In the genomic region with DNA sequence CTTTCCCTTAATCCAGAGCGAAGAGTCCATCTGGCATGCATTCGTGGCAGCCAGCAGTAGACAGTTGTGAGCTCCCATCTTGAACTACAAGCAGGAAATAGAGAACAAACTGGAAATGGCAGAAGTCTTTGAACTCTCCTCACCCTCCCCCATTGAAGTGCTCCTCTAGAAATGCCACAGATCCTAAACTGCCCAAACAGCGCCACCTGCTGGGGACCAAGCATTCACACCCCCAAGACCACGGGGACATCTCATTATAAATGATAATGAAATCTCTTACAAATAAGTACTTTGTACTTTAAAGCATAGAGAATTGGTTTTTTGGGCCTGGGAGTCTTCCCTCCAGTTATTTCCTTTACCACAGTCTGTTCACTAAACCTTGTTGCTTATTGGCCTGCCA, we compare ENCODE assay signal across 8 mouse cellular contexts. TPM values are rescaled to one million over a fixed set of nuclear protein-coding genes. Genes with fewer than 3 reads are reported as not detected.
DNase-seq lines count a peak whose midpoint lies in the region; ATAC-seq and TF ChIP-seq lines count a peak whose summit lies in the region.

No protein-coding gene starts in this region.

- H3K4me1 ChIP-seq in kidney, adult 2 months (ENCODE audit: control insufficient read depth, insufficient read depth, low read length) = no peaks in the 10 kb centered on the region; the same call in 1 of the 2 replicates
- no peaks in the 10 kb centered on the region for H3K4me1 ChIP-seq in kidney, embryonic 15.5 days
- no peaks in the 10 kb centered on the region for H3K4me1 ChIP-seq in cortical plate, adult 2 months (ENCODE audit: control insufficient read depth, insufficient read depth, low read length)
- H3K4me1 ChIP-seq in limb, embryonic 11.5 days (ENCODE audit: control insufficient read depth, insufficient read depth, low read length) = no peaks in the 10 kb centered on the region
- no peaks in the 10 kb centered on the region for H3K4me1 ChIP-seq in heart, embryonic 11.5 days (ENCODE audit: control insufficient read depth, insufficient read depth, low read length)

- peak; percentile 54 for DNase-seq in kidney, adult 2 months
- peak; percentile 79 for DNase-seq in T-cell, adult 2 months (ENCODE audit: low spot score)
- DNase-seq in limb, embryonic 11.5 days (ENCODE audit: low spot score) = peak; percentile 38
- DNase-seq in retina, postnatal 7 days (ENCODE audit: low read depth, low spot score) = peak; percentile 30

- no peak overlapping the region for H3K4me2 ChIP-seq in kidney, embryonic 15.5 days
- H3K4me2 ChIP-seq in limb, embryonic 11.5 days (ENCODE audit: low read depth, severe bottlenecking) = no peak overlapping the region
- no peak overlapping the region for H3K4me2 ChIP-seq in heart, embryonic 11.5 days

- 49% methylated on average over 4 of the region's 4 CpGs for WGBS in kidney, adult 2 months
- 61% methylated on average over 4 of the region's 4 CpGs for WGBS in kidney, embryonic 15.5 days
- WGBS in limb, embryonic 11.5 days = 52% methylated on average over 4 of the region's 4 CpGs
- WGBS in heart, embryonic 11.5 days (ENCODE audit: insufficient replicate concordance) = 53% methylated on average over 4 of the region's 4 CpGs

- peaks cover 1% of the 10 kb centered on the region; the same call in 1 of the 2 replicates for H3K9me3 ChIP-seq in kidney, embryonic 15.5 days (replicated peaks)
- no peaks in the 10 kb centered on the region for H3K9me3 ChIP-seq in limb, embryonic 11.5 days (ENCODE audit: control insufficient read depth, low read length)
- no peaks in the 10 kb centered on the region for H3K9me3 ChIP-seq in heart, embryonic 11.5 days (replicated peaks; ENCODE audit: control insufficient read depth, low read length)

- no peak for ATAC-seq in kidney, embryonic 15.5 days (replicated peaks; ENCODE audit: low FRiP score)
- ATAC-seq in CD4-positive, CD25-positive, alpha-beta regulatory T cell, adult 4 months = peak; percentile 96
- ATAC-seq in limb, embryonic 11.5 days (ENCODE audit: insufficient number of reproducible peaks, low FRiP score, low TSS enrichment, low read depth) = no peak
- no peak for ATAC-seq in heart, embryonic 11.5 days (replicated peaks; ENCODE audit: insufficient number of reproducible peaks, low FRiP score, low TSS enrichment)

- no peak overlapping the region for H3K9ac ChIP-seq in kidney, embryonic 15.5 days
- H3K9ac ChIP-seq in limb, embryonic 11.5 days (ENCODE audit: low read length) = no peak overlapping the region
- no peak overlapping the region for H3K9ac ChIP-seq in heart, embryonic 11.5 days (ENCODE audit: low read depth, low read length)

- H3K4me3 ChIP-seq in kidney, adult 2 months (ENCODE audit: insufficient read depth, low read depth, low read length) = no peak overlapping the region
- H3K4me3 ChIP-seq in kidney, embryonic 15.5 days (replicated peaks) = no peak overlapping the region
- no peak overlapping the region for H3K4me3 ChIP-seq in cortical plate, adult 2 months (ENCODE audit: insufficient read depth, low read length)
- H3K4me3 ChIP-seq in limb, embryonic 11.5 days (ENCODE audit: low read depth, low read length) = no peak overlapping the region
- no peak overlapping the region for H3K4me3 ChIP-seq in heart, embryonic 11.5 days (ENCODE audit: low read depth, low read length)

- no peak overlapping the region for H3K27ac ChIP-seq in kidney, adult 2 months (ENCODE audit: insufficient read depth, low read depth, low read length)
- no peak overlapping the region for H3K27ac ChIP-seq in kidney, embryonic 15.5 days
- H3K27ac ChIP-seq in cortical plate, adult 2 months (ENCODE audit: insufficient read depth, low read length) = no peak overlapping the region
- H3K27ac ChIP-seq in limb, embryonic 11.5 days (replicated peaks; ENCODE audit: low read depth, low read length) = no peak overlapping the region
- no peak overlapping the region for H3K27ac ChIP-seq in heart, embryonic 11.5 days (ENCODE audit: low read depth, low read length)

- no peaks in the 10 kb centered on the region for H3K27me3 ChIP-seq in kidney, adult 2 months (replicated peaks; ENCODE audit: control insufficient read depth, insufficient read depth, low read length)
- no peaks in the 10 kb centered on the region for H3K27me3 ChIP-seq in kidney, embryonic 15.5 days
- H3K27me3 ChIP-seq in limb, embryonic 11.5 days (ENCODE audit: control insufficient read depth, insufficient read depth, low read length) = no peaks in the 10 kb centered on the region
- no peaks in the 10 kb centered on the region for H3K27me3 ChIP-seq in heart, embryonic 11.5 days (ENCODE audit: control insufficient read depth, insufficient read depth, low read length)

- no peak for TF ChIP-seq POLR2A in kidney, adult 2 months (IDR thresholded peaks at IDR 0.05; ENCODE audit: low read depth, low read length)
- no peak for TF ChIP-seq POLR2A in cortical plate, adult 2 months (IDR thresholded peaks at IDR 0.05; ENCODE audit: extremely low read depth, insufficient read depth, low read length)

- peak; percentile 87 for TF ChIP-seq CTCF in kidney, adult 2 months (conservative IDR thresholded peaks at IDR 0.05; ENCODE audit: insufficient read depth, insufficient read length, low read depth, low read length)
- peak; percentile 65 for TF ChIP-seq CTCF in cortical plate, adult 2 months (IDR thresholded peaks at IDR 0.05; ENCODE audit: extremely low read depth, insufficient read depth, low read length)

- peaks cover 1% of the 10 kb centered on the region; the same call in 1 of the 2 replicates for H3K36me3 ChIP-seq in kidney, adult 2 months (ENCODE audit: control insufficient read depth, insufficient read depth, low read length)
- H3K36me3 ChIP-seq in kidney, embryonic 15.5 days = peaks cover 88% of the 10 kb centered on the region
- peaks cover 5% of the 10 kb centered on the region; the same call in 1 of the 2 replicates for H3K36me3 ChIP-seq in limb, embryonic 11.5 days (ENCODE audit: control insufficient read depth, insufficient read depth, low read length)
- peaks cover 13% of the 10 kb centered on the region for H3K36me3 ChIP-seq in heart, embryonic 11.5 days (ENCODE audit: control insufficient read depth, insufficient read depth, low read length)

RNA-seq across cellular contexts. Expression of gene AI597479, which starts 12.0 kb away (rescaled TPM):
- 4.0 and 5.0 TPM in 2 replicates for polyA plus RNA-seq in kidney, adult 2 months (2012; rRNA removed)
- 31.0 and 31.7 TPM in 2 replicates for polyA plus RNA-seq in kidney, embryonic 15.5 days (2015; fragmentation: Nextera tagmentation; extraction: Ambion mirVana)
- polyA plus RNA-seq in CD4-positive, CD25-positive, alpha-beta regulatory T cell, adult 4 months (2017; shearing (Covaris generic)) = 10 to 100 TPM; 13.6 to 16.8 TPM
- 21.8 and 23.2 TPM in 2 replicates for polyA plus RNA-seq in cortical plate, adult 2 months (2012; rRNA removed)
- polyA plus RNA-seq in limb, embryonic 11.5 days (2014; fragmentation: Nextera tagmentation; extraction: Ambion mirVana) = 37.5 and 42.8 TPM in 2 replicates
- polyA plus RNA-seq in heart, embryonic 11.5 days (2014; fragmentation: Nextera tagmentation; extraction: Ambion mirVana) = 22.4 and 29.8 TPM in 2 replicates

RNA-seq across cellular contexts. Expression of gene Tgfbrap1, which starts 12.1 kb away (rescaled TPM):
- polyA plus RNA-seq in kidney, adult 2 months (2012; rRNA removed) = 33.4 and 35.1 TPM in 2 replicates
- 11.0 and 11.5 TPM in 2 replicates for polyA plus RNA-seq in kidney, embryonic 15.5 days (2015; fragmentation: Nextera tagmentation; extraction: Ambion mirVana)
- polyA plus RNA-seq in CD4-positive, CD25-positive, alpha-beta regulatory T cell, adult 4 months (2017; shearing (Covaris generic)) = 1 to 10 TPM; 6.3 to 8.1 TPM
- polyA plus RNA-seq in cortical plate, adult 2 months (2012; rRNA removed) = 37.2 and 37.4 TPM in 2 replicates
- polyA plus RNA-seq in limb, embryonic 11.5 days (2014; fragmentation: Nextera tagmentation; extraction: Ambion mirVana) = 10.5 and 13.6 TPM in 2 replicates
- 8.6 and 8.7 TPM in 2 replicates for polyA plus RNA-seq in heart, embryonic 11.5 days (2014; fragmentation: Nextera tagmentation; extraction: Ambion mirVana)
